ENCODE assay signal across 8 mouse cellular contexts in the genomic region with DNA sequence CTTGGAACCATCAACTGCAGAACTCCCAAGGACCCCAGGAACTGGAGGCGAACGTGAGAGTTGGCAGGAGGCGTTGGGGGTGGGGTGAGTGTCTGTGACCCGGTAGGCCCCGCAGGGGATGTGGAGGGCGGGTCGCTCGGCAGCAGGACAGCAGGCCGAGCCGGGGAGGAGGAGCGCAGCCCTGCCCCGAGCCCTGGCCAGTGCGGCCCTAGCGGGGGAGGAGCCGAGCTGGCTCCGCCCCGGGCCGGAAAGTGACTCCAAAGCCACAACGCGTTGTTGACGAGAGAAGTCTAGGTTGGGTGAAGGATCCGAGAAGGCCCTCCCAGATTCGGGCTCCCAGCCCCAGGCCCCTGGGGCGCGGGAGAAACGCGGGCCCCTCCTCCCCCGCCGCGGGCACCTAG. TPM values are rescaled to one million over a fixed set of nuclear protein-coding genes. Genes with fewer than 3 reads are reported as not detected.
DNase-seq lines count a peak whose midpoint lies in the region; ATAC-seq and TF ChIP-seq lines count a peak whose summit lies in the region.

TSS of gene Khnyn (plus strand) at position 235 of the 401 bp plus-strand sequence.

- H3K79me2 ChIP-seq in liver, adult 2 months (ENCODE audit: control insufficient read depth, insufficient read depth, low read length) = peaks cover 9% of the 10 kb centered on the region; the same call in 1 of the 2 replicates

- TF ChIP-seq CTCF in kidney, postnatal 0 days (IDR thresholded peaks at IDR 0.05; ENCODE audit: low read depth) = no peak
- TF ChIP-seq CTCF in liver, adult 2 months (IDR thresholded peaks at IDR 0.05; ENCODE audit: low read depth, low read length) = no peak

- peak; percentile 84 for DNase-seq in CD4-positive, CD25-positive, alpha-beta regulatory T cell, adult 2 months (ENCODE audit: low read depth, low spot score)
- DNase-seq in kidney, postnatal 0 days (ENCODE audit: low spot score) = peak; percentile 98
- peak; percentile 82 for DNase-seq in liver, adult 2 months (ENCODE audit: extremely low read depth, low read depth, low spot score)
- DNase-seq in spleen, postnatal 36 days (ENCODE audit: low spot score in 2 of 2) = peak; percentile 90 to 91

- peak within 1 kb of the TSS; percentile 80 for H3K27ac ChIP-seq in brown adipose tissue, adult 24 weeks (replicated peaks; ENCODE audit: low read depth, low read length)
- H3K27ac ChIP-seq in heart, embryonic 12.5 days (ENCODE audit: poor library complexity, severe bottlenecking) = peak within 1 kb of the TSS; percentile 93
- H3K27ac ChIP-seq in kidney, postnatal 0 days = peak within 1 kb of the TSS; percentile 95
- peak within 1 kb of the TSS; percentile 95 for H3K27ac ChIP-seq in liver, adult 2 months (replicated peaks; ENCODE audit: insufficient read depth, low read depth, low read length)

- peak within 1 kb of the TSS; percentile 79 for H3K4me3 ChIP-seq in brown adipose tissue, adult 24 weeks (ENCODE audit: insufficient read depth, low read depth, low read length)
- H3K4me3 ChIP-seq in heart, embryonic 12.5 days = peak within 1 kb of the TSS; percentile 74
- peak within 1 kb of the TSS; percentile 73 for H3K4me3 ChIP-seq in kidney, postnatal 0 days (replicated peaks; ENCODE audit: low read depth, low read length)
- peak within 1 kb of the TSS; percentile 92 for H3K4me3 ChIP-seq in liver, adult 2 months (ENCODE audit: insufficient read depth, low read depth, low read length)

- 0% methylated on average over 30 of the region's 30 CpGs for WGBS in heart, embryonic 12.5 days
- under 1% methylated on average over 23 of the region's 30 CpGs for WGBS in kidney, postnatal 0 days
- WGBS in liver, adult 2 months = under 1% methylated on average over 30 of the region's 30 CpGs

- peak; percentile 94 for TF ChIP-seq POLR2A in liver, adult 2 months (IDR thresholded peaks at IDR 0.05; ENCODE audit: extremely low read depth, insufficient read depth, low read length)

- peak; percentile 86 for ATAC-seq in erythroid progenitor cell, adult 5-6 weeks (replicated peaks; ENCODE audit: low FRiP score, poor library complexity, severe bottlenecking)
- peak; percentile 96 for ATAC-seq in heart, embryonic 12.5 days (ENCODE audit: insufficient number of reproducible peaks, low FRiP score)
- peak; percentile 93 for ATAC-seq in kidney, postnatal 0 days (replicated peaks; ENCODE audit: low FRiP score, low read depth)
- ATAC-seq in monocyte, adult 5-6 weeks (replicated peaks; ENCODE audit: insufficient number of reproducible peaks, low FRiP score, low TSS enrichment, poor library complexity, severe bottlenecking) = peak; percentile 79

- peak within 1 kb of the TSS; percentile 93 for H3K4me2 ChIP-seq in heart, embryonic 12.5 days
- H3K4me2 ChIP-seq in kidney, postnatal 0 days (ENCODE audit: low read length) = peak within 1 kb of the TSS; percentile 61

- no peaks in the 10 kb centered on the region for H3K27me3 ChIP-seq in heart, embryonic 12.5 days (replicated peaks)
- H3K27me3 ChIP-seq in kidney, postnatal 0 days (ENCODE audit: insufficient read depth, low read length) = no peaks in the 10 kb centered on the region
- H3K27me3 ChIP-seq in liver, adult 2 months (ENCODE audit: control insufficient read depth, insufficient read depth, low read length) = no peaks in the 10 kb centered on the region

- peaks cover 33% of the 10 kb centered on the region for H3K36me3 ChIP-seq in heart, embryonic 12.5 days
- peaks cover 25% of the 10 kb centered on the region for H3K36me3 ChIP-seq in kidney, postnatal 0 days (ENCODE audit: insufficient read depth, low read length)
- peaks cover 24% of the 10 kb centered on the region for H3K36me3 ChIP-seq in liver, adult 2 months (ENCODE audit: control insufficient read depth, insufficient read depth, low read length)

- peaks cover 5% of the 10 kb centered on the region for H3K4me1 ChIP-seq in brown adipose tissue, adult 24 weeks (ENCODE audit: control insufficient read depth, insufficient read depth, insufficient read length, low read length)
- H3K4me1 ChIP-seq in heart, embryonic 12.5 days (replicated peaks) = peaks cover 33% of the 10 kb centered on the region
- H3K4me1 ChIP-seq in kidney, postnatal 0 days (replicated peaks; ENCODE audit: insufficient read depth, low read length) = peaks cover 19% of the 10 kb centered on the region
- peaks cover 20% of the 10 kb centered on the region for H3K4me1 ChIP-seq in liver, adult 2 months (ENCODE audit: control insufficient read depth, insufficient read depth, low read length)

- H3K9ac ChIP-seq in heart, embryonic 12.5 days = peak within 1 kb of the TSS; percentile 87
- peak within 1 kb of the TSS; percentile 87 for H3K9ac ChIP-seq in kidney, postnatal 0 days (ENCODE audit: low read depth, low read length)
- H3K9ac ChIP-seq in liver, adult 2 months (ENCODE audit: low read depth, low read length) = peak within 1 kb of the TSS; percentile 99

- no peaks in the 10 kb centered on the region for H3K9me3 ChIP-seq in heart, embryonic 12.5 days (replicated peaks)
- H3K9me3 ChIP-seq in kidney, postnatal 0 days (replicated peaks; ENCODE audit: low read length) = no peaks in the 10 kb centered on the region

RNA-seq across cellular contexts. Expression of gene Khnyn, which starts in this region (rescaled TPM):
- polyA plus RNA-seq in brown adipose tissue, adult 24 weeks (2012; ENCODE audit: insufficient read depth, insufficient read length, missing spikeins) = 4.2 and 5.5 TPM in 2 replicates
- 3.2 and 3.8 TPM in 2 replicates for total RNA-seq in erythroid progenitor cell, adult 5-6 weeks (2015; ENCODE audit: low replicate concordance)
- total RNA-seq in erythroid progenitor cell, adult 5-6 weeks (2017; ENCODE audit: low replicate concordance) = 5.0 and 8.1 TPM in 2 replicates
- polyA plus RNA-seq in heart, embryonic 12.5 days (2016; fragmentation: Nextera tagmentation; extraction: Ambion mirVana) = 19.8 TPM in 2 replicates
- 8.1 and 9.8 TPM in 2 replicates for polyA plus RNA-seq in kidney, postnatal 0 days (2015; fragmentation: Nextera tagmentation; extraction: Ambion mirVana)
- total RNA-seq in liver, adult 2 months (2014; rRNA removed) = 29.8 and 32.5 TPM in 2 replicates
- 13.3 and 15.4 TPM in 2 replicates for polyA plus RNA-seq in liver, adult 2 months (2012; rRNA removed)
- 72.1 to 108 TPM (median 80.9 TPM) in 3 replicates for total RNA-seq in monocyte, adult 5-6 weeks (2017)

Comparison
In these comparisons a context has a peak if more than half of its experiments do, and no peak if none do; other contexts are left out.
1. Peak in every context shown above with its lines: DNase-seq, ATAC-seq, H3K4me3 ChIP-seq and H3K27ac ChIP-seq.